Mouse (Mus musculus) megakaryocyte, embryonic 14.5 days (primary cell): Measurements from ENCODE around the gene Tctex1d1.

ENCODE experiments used
- FLI1 ChIP-seq: IDR thresholded peaks from 2 replicates; pipeline ENCODE4 v1.6.1; 2012; ENCODE audit warnings: low read length, inconsistent platforms, mixed read lengths
- GATA1 ChIP-seq: IDR thresholded peaks from 3 replicates; pipeline ENCODE4 v1.6.1; 2012; ENCODE audit warnings: mixed read lengths, low read length, inconsistent platforms, borderline replicate concordance

GRCm38 (mm10) chr4:102990016-102990415 lies 11.6 kb downstream of the Tctex1d1 start:
- TF ChIP-seq GATA1: no peak
- no peak for TF ChIP-seq FLI1
